Mouse (Mus musculus): ENCODE measurements around the gene Prrg2. TPM values are rescaled to one million over a fixed set of nuclear protein-coding genes. Genes with fewer than 3 reads are reported as not detected.
"Not testable (repeated sequence)": the region's sequence is repeated elsewhere in the genome, so short reads cannot be mapped to it uniquely, and the experiment has no call there.

The Prrg2 gene
- polyA plus RNA-seq, 1 experiment from 2014 or later: 17.8 TPM

DNA sequence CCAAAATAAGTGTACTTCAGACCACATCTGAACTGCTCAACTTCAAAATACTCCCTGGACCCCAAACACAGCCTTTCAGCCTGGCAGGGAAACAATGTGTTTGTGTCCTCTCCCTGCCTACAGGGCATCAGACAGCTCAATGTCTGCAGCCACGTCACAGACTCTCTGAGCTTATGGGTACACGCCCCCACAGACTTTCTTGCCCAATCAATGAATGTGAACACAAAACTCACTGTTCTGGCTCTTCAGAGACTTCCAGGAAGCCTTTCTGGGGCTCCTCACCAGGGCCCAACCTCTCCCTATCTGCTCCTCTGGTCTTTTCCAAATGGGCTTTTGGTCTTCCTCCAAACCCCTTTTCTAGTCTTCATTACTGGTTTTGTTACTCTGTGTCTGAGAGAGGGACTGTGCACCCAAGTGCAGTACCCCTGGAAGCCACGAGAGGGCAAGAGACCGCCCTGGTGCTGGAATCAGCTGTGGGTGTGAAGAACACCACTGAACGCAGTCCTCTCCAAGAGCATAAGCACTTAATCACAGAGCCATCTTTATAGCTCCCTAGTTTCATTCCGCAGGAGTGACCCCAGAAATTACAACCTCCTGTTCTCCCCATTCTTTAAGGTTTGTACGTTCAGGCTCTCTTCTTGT lies 24.6 kb downstream of the Prrg2 start:
- Histone ChIP-seq H3K27ac (no peak overlapping the region), H3K9ac (no peak overlapping the region), H3K36me3 (peaks cover 99% of the 10 kb centered on the region), H3K4me3 (no peak overlapping the region), H3K4me1 (no peaks in the 10 kb centered on the region), H3K9me3 (replicated peaks) (no peaks in the 10 kb centered on the region), H3K27me3 (no peaks in the 10 kb centered on the region), H3K4me2 (replicated peaks) (no peak overlapping the region)
- 73% methylated on average over 7 of the region's 7 CpGs for WGBS
- no peak for ATAC-seq (ENCODE audit: low FRiP score)

DNA sequence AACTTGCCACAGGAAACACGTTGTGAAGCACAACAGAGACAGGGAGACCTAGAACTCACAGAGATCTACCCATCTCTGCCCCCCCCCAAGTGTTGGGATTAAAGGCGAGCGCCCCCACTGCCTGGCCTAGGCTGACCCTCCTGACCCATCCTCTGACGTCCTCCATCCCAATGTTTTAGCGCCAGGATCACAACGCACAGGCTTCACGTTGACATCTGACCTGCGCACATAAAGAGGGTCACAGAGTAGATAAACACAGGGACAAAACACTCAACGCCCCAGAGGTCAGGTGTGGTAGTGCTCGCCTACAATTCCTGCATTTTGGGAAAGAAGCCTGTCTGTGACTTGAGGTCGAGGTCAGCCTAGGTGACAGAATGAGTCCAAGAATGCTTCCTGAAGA lies 25.8 kb downstream of the Prrg2 start:
- Histone ChIP-seq H3K27me3 (no peaks in the 10 kb centered on the region), H3K36me3 (peaks cover 99% of the 10 kb centered on the region), H3K27ac (no peak overlapping the region), H3K9me3 (replicated peaks) (no peaks in the 10 kb centered on the region), H3K4me1 (no peaks in the 10 kb centered on the region), H3K9ac (no peak overlapping the region), H3K4me2 (replicated peaks) (no peak overlapping the region), H3K4me3 (no peak overlapping the region)
- no peak for ATAC-seq (ENCODE audit: low FRiP score)
- 89% methylated on average over 11 of the region's 11 CpGs for whole genome bisulfite sequencing

DNA sequence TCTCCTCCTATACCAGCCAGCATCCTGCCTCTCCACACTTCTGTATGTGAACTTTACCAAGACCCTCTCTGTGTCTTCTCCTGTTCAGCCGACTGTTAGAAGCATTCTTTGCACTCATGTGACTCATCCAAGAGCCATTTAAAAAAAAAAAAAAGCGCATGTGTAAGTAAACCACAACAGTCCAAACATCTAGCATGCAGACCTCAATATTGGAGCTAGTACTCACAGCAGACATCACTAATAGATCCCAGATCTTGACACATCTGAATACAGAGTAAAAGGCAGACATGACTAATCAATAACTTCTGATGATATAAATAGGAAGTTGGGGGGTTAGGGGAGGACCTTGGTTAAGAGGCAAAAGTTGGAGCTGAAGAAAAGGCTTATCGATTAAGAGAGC lies 26.8 kb downstream of the Prrg2 start:
- H3K4me1 ChIP-seq: no peaks in the 10 kb centered on the region
- 89% methylated on average over 3 of the region's 3 CpGs for WGBS
- ATAC-seq (ENCODE audit: low FRiP score): no peak

DNA sequence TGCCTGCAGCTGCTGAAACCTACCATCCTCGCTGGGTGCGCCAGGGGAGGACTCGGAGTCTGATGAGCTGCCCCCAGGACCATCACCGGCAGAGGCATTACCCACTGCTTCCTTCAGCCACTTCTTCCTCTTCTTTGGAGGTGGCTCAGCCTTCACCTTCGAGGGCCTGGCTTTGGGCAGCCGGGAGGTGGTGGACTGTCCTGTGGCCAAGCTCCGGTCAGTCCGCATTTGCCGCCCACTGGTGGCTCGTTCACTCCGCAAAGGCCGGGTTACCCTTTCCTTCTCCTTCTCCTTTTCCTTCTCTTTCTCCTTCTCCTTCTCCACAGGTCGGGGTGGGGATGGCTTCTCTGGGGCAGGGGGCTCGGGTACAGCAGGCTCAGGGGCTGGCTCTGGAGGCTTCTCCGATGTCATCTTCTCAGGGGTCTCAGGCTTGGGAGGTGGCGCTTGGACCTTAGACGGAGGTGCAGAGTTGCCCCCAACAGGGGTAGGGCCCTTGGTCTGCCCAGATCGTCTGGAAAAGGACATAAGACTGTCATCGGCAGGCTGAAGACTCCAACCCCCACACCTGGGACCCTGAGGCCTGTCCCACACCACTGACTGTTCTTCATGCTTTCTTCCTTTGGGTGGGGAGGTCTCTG lies 28.6 kb downstream of the Prrg2 start:
- WGBS: 94% methylated on average over 19 of the region's 19 CpGs
- H3K27ac ChIP-seq: no peak overlapping the region
- peaks cover 99% of the 10 kb centered on the region for H3K36me3 ChIP-seq
- ATAC-seq (ENCODE audit: low FRiP score): no peak
- no peaks in the 10 kb centered on the region for H3K4me1 ChIP-seq
- H3K27me3 ChIP-seq: no peaks in the 10 kb centered on the region
- H3K9ac ChIP-seq: no peak overlapping the region
- H3K4me3 ChIP-seq: no peak overlapping the region
- H3K9me3 ChIP-seq (replicated peaks): no peaks in the 10 kb centered on the region
- H3K4me2 ChIP-seq (replicated peaks): no peak overlapping the region

More for the DNA sequence above, 26.8 kb downstream of the Prrg2 start:
- Histone ChIP-seq H3K4me2 (replicated peaks) (no peak overlapping the region), H3K27me3 (no peaks in the 10 kb centered on the region), H3K9me3 (replicated peaks) (no peaks in the 10 kb centered on the region), H3K36me3 (peaks cover 99% of the 10 kb centered on the region), H3K4me3 (no peak overlapping the region), H3K9ac (no peak overlapping the region), H3K27ac (no peak overlapping the region)

DNA sequence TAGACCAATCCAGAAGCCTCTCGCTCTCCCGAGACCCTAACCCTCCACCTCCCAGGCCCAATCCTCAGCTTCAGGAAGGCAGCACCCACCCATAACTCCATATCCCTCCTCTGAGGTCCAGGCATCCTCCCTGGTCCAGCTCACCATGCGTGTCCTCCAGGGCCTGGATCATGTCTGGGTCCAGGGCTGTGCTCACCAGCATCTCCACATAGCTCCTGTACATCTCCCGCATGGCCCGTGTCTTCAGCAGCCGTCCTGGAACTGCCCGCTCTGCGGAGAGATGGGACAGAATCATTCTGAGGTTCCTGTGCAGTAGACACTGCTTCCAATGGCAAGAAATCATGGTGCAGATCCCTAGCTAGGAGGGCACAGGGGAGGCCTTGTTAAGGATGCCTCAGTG lies 31.6 kb downstream of the Prrg2 start:
- H3K27ac ChIP-seq: no peak overlapping the region
- no peaks in the 10 kb centered on the region for H3K9me3 ChIP-seq (replicated peaks)
- H3K27me3 ChIP-seq: no peaks in the 10 kb centered on the region
- 97% methylated on average over 8 of the region's 8 CpGs for WGBS
- peak overlapping the region; percentile 23; the same call in 1 of the 2 replicates for H3K9ac ChIP-seq
- ATAC-seq (ENCODE audit: low FRiP score): no peak
- H3K4me2 ChIP-seq (replicated peaks): no peak overlapping the region
- H3K4me3 ChIP-seq: no peak overlapping the region
- peaks cover 8% of the 10 kb centered on the region; the same call in 1 of the 2 replicates for H3K4me1 ChIP-seq
- peaks cover 94% of the 10 kb centered on the region for H3K36me3 ChIP-seq

DNA sequence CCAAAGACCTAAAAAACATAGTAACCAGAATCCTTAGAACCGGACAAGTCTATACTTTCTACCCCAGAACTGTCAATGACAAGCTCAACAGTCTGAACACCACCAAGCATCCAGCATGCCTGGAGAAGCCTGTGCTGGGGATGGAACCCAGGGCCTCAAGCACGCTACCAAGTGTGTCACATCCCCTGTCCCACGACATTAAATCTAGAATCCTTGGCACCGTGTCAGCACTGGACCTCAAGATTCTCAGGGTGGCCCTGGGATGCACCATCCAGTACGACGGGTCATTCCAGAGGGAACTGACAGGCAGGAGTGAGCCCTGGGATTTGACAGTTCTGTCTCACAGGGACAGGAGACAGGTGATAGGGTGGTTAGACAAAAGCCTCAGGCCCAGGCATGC lies 32.5 kb downstream of the Prrg2 start:
- ATAC-seq (ENCODE audit: low FRiP score): no peak
- Histone ChIP-seq H3K27me3 (no peaks in the 10 kb centered on the region), H3K4me2 (replicated peaks) (no peak overlapping the region), H3K9ac (no peak overlapping the region), H3K9me3 (replicated peaks) (no peaks in the 10 kb centered on the region), H3K36me3 (peaks cover 85% of the 10 kb centered on the region), H3K4me1 (peaks cover 12% of the 10 kb centered on the region), H3K4me3 (no peak overlapping the region), H3K27ac (no peak overlapping the region)
- 94% methylated on average over 6 of the region's 6 CpGs for WGBS

DNA sequence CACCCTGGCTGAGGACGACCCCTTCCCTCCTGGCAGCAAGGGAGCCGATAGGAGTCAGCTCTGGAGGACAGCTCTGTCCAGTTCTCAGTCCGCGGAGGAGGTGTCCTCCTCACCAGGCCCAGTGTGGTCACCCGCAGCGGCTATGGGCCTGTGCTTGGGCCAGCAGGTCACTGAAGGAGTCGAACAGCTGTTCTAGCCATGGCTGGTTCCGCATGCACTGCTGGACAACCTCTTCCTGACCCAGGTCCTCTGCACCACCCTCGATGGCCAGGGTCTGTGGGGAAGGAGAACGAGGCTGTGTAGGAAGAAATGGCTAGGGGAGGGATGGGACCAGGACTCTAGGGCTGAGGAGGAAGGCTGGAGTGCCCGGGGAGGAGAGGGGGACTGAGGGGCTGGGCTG lies 34.1 kb downstream of the Prrg2 start:
- H3K27me3 ChIP-seq: no peaks in the 10 kb centered on the region
- H3K36me3 ChIP-seq: peaks cover 69% of the 10 kb centered on the region
- no peak overlapping the region for H3K4me3 ChIP-seq
- WGBS: 93% methylated on average over 10 of the region's 11 CpGs
- H3K27ac ChIP-seq: no peak overlapping the region
- ATAC-seq (ENCODE audit: low FRiP score): no peak
- H3K4me2 ChIP-seq (replicated peaks): no peak overlapping the region
- no peaks in the 10 kb centered on the region for H3K9me3 ChIP-seq (replicated peaks)
- no peak overlapping the region for H3K9ac ChIP-seq
- peaks cover 12% of the 10 kb centered on the region for H3K4me1 ChIP-seq

DNA sequence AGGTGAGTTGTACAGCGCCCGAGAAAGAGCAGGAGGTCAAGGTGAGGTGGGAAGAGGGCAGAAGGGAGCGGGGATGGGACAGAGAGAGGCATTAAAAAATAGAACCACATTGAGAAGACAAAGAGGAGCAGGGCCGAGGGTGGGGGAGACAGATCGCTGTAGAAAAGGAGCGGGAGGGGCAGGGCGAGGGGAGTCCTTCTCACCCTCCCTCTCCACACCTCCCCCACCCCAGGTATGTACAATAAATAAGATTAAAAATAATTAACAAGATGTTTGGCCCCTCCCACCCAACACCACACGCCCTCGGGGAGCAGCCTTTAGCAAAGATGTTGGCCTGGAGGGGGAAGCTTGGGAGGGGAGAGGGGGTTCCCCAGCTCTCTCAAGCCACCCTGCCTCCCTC lies 34.7 kb downstream of the Prrg2 start:
- H3K4me2 ChIP-seq (replicated peaks): no peak overlapping the region
- no peaks in the 10 kb centered on the region for H3K27me3 ChIP-seq
- H3K36me3 ChIP-seq: peaks cover 63% of the 10 kb centered on the region
- H3K9me3 ChIP-seq (replicated peaks): no peaks in the 10 kb centered on the region
- H3K9ac ChIP-seq: no peak overlapping the region
- no peak overlapping the region for H3K27ac ChIP-seq
- ATAC-seq (ENCODE audit: low FRiP score): no peak
- H3K4me1 ChIP-seq: peaks cover 12% of the 10 kb centered on the region
- 93% methylated on average over 9 of the region's 9 CpGs for WGBS
- H3K4me3 ChIP-seq: no peak overlapping the region

DNA sequence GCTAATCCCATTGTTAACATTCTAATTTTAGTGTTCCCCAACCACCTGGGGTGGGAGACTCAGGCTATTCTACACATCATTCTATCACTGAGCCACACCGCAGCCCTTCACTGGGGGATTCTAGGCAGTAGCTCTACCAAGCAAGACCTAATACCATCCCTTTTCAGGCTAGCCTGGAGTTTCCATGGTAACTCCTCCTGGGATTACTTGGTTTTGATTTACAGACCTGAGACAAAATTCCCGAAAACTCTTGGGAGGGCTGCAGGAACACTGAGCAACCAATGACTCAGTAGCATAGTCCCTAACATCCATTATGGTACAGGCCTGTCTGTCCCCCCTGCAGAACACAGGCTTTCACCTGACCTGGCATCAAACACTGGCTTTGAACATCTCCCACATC lies 36.2 kb downstream of the Prrg2 start:
- no peaks in the 10 kb centered on the region for H3K27me3 ChIP-seq
- no peaks in the 10 kb centered on the region for H3K9me3 ChIP-seq (replicated peaks)
- no peak for ATAC-seq (ENCODE audit: low FRiP score)
- H3K9ac ChIP-seq: no peak overlapping the region
- H3K27ac ChIP-seq: peak overlapping the region; percentile 13; the same call in 1 of the 2 replicates
- 54% methylated on average over 2 of the region's 2 CpGs for WGBS
- no peak overlapping the region for H3K4me2 ChIP-seq (replicated peaks)
- H3K36me3 ChIP-seq: peaks cover 48% of the 10 kb centered on the region
- no peak overlapping the region for H3K4me3 ChIP-seq
- peaks cover 12% of the 10 kb centered on the region for H3K4me1 ChIP-seq

DNA sequence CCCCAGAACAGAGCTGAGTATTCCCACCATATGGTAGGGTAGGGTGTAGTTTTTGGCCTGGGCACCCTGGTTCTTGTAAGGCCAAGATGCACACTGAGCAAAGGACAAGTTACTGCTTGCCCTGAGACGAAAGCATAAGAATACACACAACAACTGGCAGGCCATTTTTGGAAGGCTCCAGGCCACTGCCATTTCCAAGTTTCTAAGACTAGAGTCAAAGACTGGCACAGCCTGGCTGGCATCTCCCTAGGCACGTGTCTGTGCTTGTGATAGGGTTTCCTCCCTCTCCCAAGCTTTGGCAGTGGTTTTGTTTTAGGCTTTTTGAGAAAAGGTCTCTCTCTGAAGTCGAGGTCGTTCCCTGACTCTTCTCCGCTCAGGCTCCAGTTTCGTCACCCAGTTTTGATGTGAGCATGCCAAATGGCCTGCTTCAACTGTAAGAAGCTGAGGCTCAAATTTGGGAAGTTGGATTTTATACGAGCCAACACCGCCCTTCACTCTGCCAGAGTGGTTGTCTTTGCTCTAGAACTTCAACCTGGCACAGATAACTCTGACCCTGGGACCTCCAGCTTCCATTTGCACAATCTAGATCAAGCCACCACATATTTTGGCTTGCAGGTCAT lies 36.8 kb downstream of the Prrg2 start:
- H3K36me3 ChIP-seq: peaks cover 42% of the 10 kb centered on the region
- H3K4me1 ChIP-seq: peaks cover 12% of the 10 kb centered on the region
- H3K9me3 ChIP-seq (replicated peaks): no peaks in the 10 kb centered on the region
- no peak overlapping the region for H3K4me3 ChIP-seq
- peak overlapping the region; percentile 52 for H3K27ac ChIP-seq
- H3K4me2 ChIP-seq (replicated peaks): no peak overlapping the region
- ATAC-seq (ENCODE audit: low FRiP score): no peak
- H3K9ac ChIP-seq: no peak overlapping the region
- WGBS: 80% methylated on average over 8 of the region's 8 CpGs
- no peaks in the 10 kb centered on the region for H3K27me3 ChIP-seq

DNA sequence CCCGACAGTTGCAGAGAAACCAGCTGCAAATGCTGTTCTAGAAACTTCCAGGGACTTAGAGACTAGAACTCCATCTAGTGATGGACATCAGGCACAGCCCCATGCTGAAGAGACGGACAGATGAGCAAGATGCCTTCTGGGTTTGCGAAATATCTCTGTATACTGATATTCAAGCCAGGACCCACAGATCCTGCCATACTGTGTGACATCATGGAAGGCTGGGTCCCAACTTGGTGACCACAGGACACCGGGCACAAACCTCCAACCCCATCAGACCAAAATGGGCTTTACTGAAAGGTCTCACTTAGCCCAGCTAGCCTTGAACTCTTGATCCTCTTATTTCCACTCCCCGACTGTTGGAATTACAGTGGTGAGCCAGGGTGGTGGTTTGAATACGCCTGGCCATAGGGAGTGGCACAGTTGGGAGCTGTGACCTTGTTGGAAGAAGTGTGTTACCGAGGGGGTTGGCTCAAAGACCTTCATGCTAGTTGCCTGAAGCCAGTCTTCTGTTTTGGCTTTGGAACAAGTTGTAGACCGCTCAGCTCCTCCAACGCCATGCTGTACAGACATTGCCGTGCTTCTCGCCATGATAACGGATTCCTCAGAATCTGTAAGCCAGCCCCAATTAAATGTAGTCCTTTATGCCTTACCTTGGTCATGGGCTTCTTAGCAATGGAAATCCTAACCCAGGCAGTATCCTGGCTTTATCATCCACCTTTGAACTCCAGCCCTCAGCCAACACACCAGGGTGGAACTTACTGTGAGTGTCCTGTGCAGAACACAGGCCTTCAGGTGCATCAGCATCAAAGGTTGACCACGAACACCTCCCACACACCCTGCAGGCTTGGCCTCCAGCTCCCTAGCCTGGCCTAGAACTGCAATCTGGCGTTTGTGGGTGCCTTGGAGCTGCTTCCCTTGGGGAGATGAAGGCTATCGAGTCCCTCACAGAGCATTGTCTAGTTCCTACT lies 37.9 kb downstream of the Prrg2 start:
- 0 out of 2 replicates have a peak, but pooled peaks cover 3% of the 10 kb centered on the region for H3K27me3 ChIP-seq
- no peaks in the 10 kb centered on the region for H3K9me3 ChIP-seq (replicated peaks)
- H3K27ac ChIP-seq: no peak overlapping the region
- peaks cover 12% of the 10 kb centered on the region for H3K4me1 ChIP-seq
- H3K4me2 ChIP-seq (replicated peaks): no peak overlapping the region
- ATAC-seq (ENCODE audit: low FRiP score): no peak
- H3K9ac ChIP-seq: no peak overlapping the region
- no peak overlapping the region for H3K4me3 ChIP-seq
- H3K36me3 ChIP-seq: peaks cover 31% of the 10 kb centered on the region
- WGBS: 85% methylated on average over 15 of the region's 15 CpGs

DNA sequence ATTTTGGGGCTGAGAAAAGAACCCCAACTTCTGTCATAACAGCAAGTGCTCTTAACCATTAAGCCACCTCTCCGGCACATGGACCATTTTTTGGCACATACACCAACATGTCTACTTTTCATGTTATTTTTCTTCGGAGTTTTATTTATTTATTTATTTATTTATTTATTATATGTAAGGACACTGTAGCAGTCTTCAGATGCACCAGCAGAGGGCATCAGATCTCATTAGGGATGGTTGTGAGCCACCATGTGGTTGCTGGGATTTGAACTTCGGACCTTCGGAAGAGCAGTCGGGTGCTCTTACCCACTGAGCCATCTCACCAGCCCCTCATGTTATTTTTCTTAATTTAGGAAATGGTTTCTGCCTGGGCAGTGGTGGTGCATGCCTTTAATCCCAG lies 38.8 kb downstream of the Prrg2 start:
- not testable (repeated sequence) for H3K27me3 ChIP-seq; H3K27ac ChIP-seq; ATAC-seq (ENCODE audit: low FRiP score); H3K4me3 ChIP-seq; H3K9ac ChIP-seq; H3K4me2 ChIP-seq (replicated peaks); H3K9me3 ChIP-seq (replicated peaks)
- 84% methylated on average over 5 of the region's 5 CpGs for WGBS
- Histone ChIP-seq H3K4me1 (peaks cover 15% of the 10 kb centered on the region), H3K36me3 (peaks cover 22% of the 10 kb centered on the region)
